Mouse (Mus musculus) midbrain, postnatal 0 days (tissue): ENCODE results near the gene Sox5. TPM values are rescaled to one million over a fixed set of nuclear protein-coding genes. Genes with fewer than 3 reads are reported as not detected.

Experiments
- ATAC-seq: fragments of 200-750 bp; cut with Nextera tagmentation; 2 replicates; pipeline ENCODE4 v1.8.0; 2017; ENCODE audit warnings: moderate number of reproducible peaks, mild to moderate bottlenecking, moderate TSS enrichment, moderate library complexity; ENCODE audit not compliant: low FRiP score
- DNase-seq: peaks from one replicate; pipeline ENCODE4 v3.0.0-alpha.2; 2015; ENCODE audit warnings: low spot score
- H3K27ac ChIP-seq: fragments of 300-500 bp; sonication (generic); 2 replicates; pipeline ENCODE4 v1.5.1; 2014; ENCODE audit warnings: low read depth, mild to moderate bottlenecking, low read length, mixed read lengths
- H3K27me3 ChIP-seq: fragments of 300-500 bp; sonication (generic); 2 replicates; pipeline ENCODE4 v1.6.1; 2014; ENCODE audit warnings: low read length, control low read depth, mixed read lengths; ENCODE audit not compliant: insufficient read depth
- H3K36me3 ChIP-seq: fragments of 300-500 bp; sonication (generic); 2 replicates; pipeline ENCODE4 v1.6.1; 2014; ENCODE audit warnings: low read length, control low read depth, mixed read lengths; ENCODE audit not compliant: insufficient read depth
- H3K4me1 ChIP-seq: fragments of 300-500 bp; sonication (generic); 2 replicates; pipeline ENCODE4 v1.6.1; 2014; ENCODE audit warnings: mild to moderate bottlenecking, control low read depth, antibody characterized with exemption, low read length, mixed read lengths; ENCODE audit not compliant: insufficient read depth
- H3K4me2 ChIP-seq: fragments of 300-500 bp; sonication (generic); 2 replicates; pipeline ENCODE4 v1.6.1; 2014; ENCODE audit warnings: low read depth, mild to moderate bottlenecking, low read length, mixed read lengths; ENCODE audit not compliant: poor library complexity, severe bottlenecking
- H3K4me3 ChIP-seq: fragments of 300-500 bp; sonication (generic); 2 replicates; pipeline ENCODE4 v1.5.1; 2014; ENCODE audit warnings: low read depth, mild to moderate bottlenecking, low read length, moderate library complexity
- H3K9ac ChIP-seq: fragments of 300-500 bp; sonication (generic); replicated peaks from 2 replicates; pipeline ENCODE4 v1.6.1; 2014; ENCODE audit warnings: mild to moderate bottlenecking, low read length, moderate library complexity, mixed read lengths; ENCODE audit not compliant: poor library complexity, severe bottlenecking
- H3K9me3 ChIP-seq: fragments of 300-500 bp; sonication (generic); 2 replicates; pipeline ENCODE4 v1.6.1; 2016; ENCODE audit warnings: low read length, control low read depth
- CTCF ChIP-seq: IDR thresholded peaks from 2 replicates; pipeline ENCODE4 v1.5.1; 2016; ENCODE audit warnings: antibody characterized with exemption, mild to moderate bottlenecking
- WGBS: fragments of 180-500 bp; shearing (Covaris S2); extraction: QIAGEN DNeasy Blood & Tissue Kit; methylation state at CpG from one replicate; pipeline ENCODE4 v1.1.7; 2014; 5-methylcytosine and 5-hydroxymethylcytosine counted together
- polyA plus RNA-seq: library from polyadenylated mRNA; unstranded; fragments of >200 nt; fragmentation: Nextera tagmentation; extraction: Ambion mirVana; gene quantifications from 2 replicates; pipeline ENCODE4 v1.2.1, GENCODE M21; 2015
- total RNA-seq: library from RNA; depleted of rRNA; stranded (reverse); fragments of >200 nt; gene quantifications from 2 replicates; pipeline ENCODE4 v1.2.3, GENCODE M21; 2014

The Sox5 gene
- total and polyA plus RNA-seq, 2 experiments from 2014 or later: 11.3 to 25.0 TPM

DNA sequence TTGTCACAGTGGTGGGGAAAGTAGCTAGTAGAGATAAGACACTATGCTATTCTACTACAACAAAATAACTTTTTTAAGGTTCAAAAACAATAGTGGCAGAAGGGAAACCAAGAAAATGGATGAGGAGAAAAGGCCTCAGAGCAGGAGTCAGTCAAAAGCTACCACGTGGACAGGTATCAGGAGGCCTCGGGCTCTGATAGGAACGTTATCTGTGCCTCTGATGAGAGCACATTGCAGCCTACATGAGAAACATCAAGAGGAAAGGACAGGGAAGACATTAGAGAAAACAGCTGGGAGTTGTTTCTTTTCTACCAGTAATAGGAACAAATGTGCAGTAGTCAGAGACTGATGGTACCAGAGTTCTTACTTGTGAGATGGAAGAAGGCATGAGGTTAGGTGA lies 41.4 kb downstream of the Sox5 start:
- no peak for DNase-seq
- Histone ChIP-seq H3K4me1 (no peaks in the 10 kb centered on the region), H3K9me3 (no peaks in the 10 kb centered on the region), H3K27me3 (no peaks in the 10 kb centered on the region), H3K4me2 (no peak overlapping the region), H3K9ac (no peak overlapping the region), H3K27ac (no peak overlapping the region), H3K4me3 (no peak overlapping the region), H3K36me3 (no peaks in the 10 kb centered on the region)
- no peak for ATAC-seq
- no peak for TF ChIP-seq CTCF
- 92% methylated on average over 3 of the region's 3 CpGs for WGBS

DNA sequence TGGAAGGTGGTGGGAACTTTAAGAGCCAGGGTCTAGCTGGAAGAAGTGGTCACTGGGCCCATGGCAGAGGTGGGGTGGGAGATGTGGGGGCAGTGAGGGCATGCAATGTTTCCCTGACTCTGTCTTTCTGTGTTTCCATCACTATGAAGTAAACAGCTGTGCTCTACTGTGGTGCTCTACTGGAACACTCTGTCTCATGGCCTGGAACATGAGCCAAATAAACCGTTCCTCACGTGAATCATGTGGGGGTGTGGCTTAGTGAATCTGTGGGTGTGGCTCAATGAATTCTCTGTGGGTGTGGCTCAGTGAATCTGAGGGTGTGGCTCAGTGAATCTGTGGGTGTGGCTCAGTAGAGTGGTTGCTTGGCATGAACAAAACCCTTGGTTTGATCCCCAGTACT lies 42.0 kb downstream of the Sox5 start:
- 84% methylated on average over 2 of the region's 2 CpGs for WGBS
- no peak overlapping the region for H3K9ac ChIP-seq

DNA sequence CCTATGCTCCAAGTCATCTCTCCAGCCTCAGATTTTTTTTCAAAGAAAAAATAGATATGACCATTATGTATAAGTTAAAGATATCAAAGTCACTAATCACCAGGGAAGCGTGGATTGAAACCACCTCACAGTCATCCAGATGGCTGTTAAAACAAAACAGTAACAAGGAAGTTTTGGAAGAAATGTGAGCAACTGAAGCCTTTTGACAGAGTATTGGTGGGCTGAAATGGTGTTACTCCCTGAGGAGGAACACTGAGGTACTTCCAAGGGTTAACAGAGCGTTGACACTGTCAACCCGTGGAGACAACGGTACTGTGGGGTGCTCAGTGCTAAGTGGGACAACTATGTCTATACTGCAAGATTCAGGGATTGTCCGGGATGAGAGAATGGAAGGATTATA lies 44.0 kb downstream of the Sox5 start:
- H3K27me3 ChIP-seq: no peaks in the 10 kb centered on the region
- H3K9me3 ChIP-seq: no peaks in the 10 kb centered on the region
- H3K4me3 ChIP-seq: no peak overlapping the region
- no peak for TF ChIP-seq CTCF
- H3K36me3 ChIP-seq: no peaks in the 10 kb centered on the region
- 91% methylated on average over 5 of the region's 5 CpGs for WGBS
- no peak overlapping the region for H3K27ac ChIP-seq
- no peaks in the 10 kb centered on the region for H3K4me1 ChIP-seq
- no peak overlapping the region for H3K4me2 ChIP-seq
- no peak for DNase-seq
- no peak overlapping the region for H3K9ac ChIP-seq
- ATAC-seq: no peak

More for the DNA sequence above, 42.0 kb downstream of the Sox5 start:
- Histone ChIP-seq H3K27ac (no peak overlapping the region), H3K4me3 (no peak overlapping the region), H3K36me3 (no peaks in the 10 kb centered on the region), H3K9me3 (no peaks in the 10 kb centered on the region), H3K27me3 (no peaks in the 10 kb centered on the region), H3K4me1 (no peaks in the 10 kb centered on the region), H3K4me2 (no peak overlapping the region)
- DNase-seq: no peak
- ATAC-seq: no peak
- no peak for TF ChIP-seq CTCF

DNA sequence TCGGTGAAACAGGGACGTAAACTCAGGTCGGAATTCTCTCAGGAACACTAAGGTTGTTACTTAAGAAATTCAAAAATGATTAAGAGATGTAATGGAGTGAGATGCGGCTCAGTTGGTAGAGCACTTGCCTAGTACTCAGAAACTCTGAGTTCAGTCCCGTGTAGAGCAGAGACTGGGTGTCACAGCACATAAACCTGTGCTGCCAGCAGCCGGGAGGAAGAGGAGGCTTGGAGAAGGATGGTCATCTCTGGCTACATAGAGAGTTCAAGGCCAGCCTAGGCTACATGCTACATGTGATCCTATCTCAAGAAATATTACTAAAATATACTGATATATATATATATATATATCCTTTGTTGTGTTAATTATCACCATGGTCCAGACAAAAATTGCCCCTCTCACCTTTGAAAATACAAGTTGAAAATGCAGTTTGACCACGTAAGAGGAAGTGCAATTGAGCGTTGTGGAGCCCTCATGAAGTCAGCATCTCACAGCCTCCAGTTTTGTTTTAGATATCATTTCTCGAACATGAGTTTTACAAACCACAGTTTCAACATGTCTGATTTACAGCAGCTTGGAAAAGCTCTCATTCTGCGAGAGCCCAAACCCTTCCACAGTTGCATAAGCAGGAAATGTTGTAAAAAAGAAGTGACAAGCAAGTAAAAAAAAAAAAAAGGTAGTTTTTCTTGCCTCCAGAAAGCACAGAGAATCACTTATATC lies 50.4 kb downstream of the Sox5 start:
- H3K4me1 ChIP-seq: no peaks in the 10 kb centered on the region
- DNase-seq: no peak
- H3K9ac ChIP-seq: no peak overlapping the region
- WGBS: 94% methylated on average over 10 of the region's 10 CpGs
- H3K4me2 ChIP-seq: no peak overlapping the region
- no peak for ATAC-seq
- H3K4me3 ChIP-seq: no peak overlapping the region
- no peaks in the 10 kb centered on the region for H3K27me3 ChIP-seq
- no peak overlapping the region for H3K27ac ChIP-seq
- TF ChIP-seq CTCF: no peak
- no peaks in the 10 kb centered on the region for H3K9me3 ChIP-seq
- no peaks in the 10 kb centered on the region for H3K36me3 ChIP-seq

DNA sequence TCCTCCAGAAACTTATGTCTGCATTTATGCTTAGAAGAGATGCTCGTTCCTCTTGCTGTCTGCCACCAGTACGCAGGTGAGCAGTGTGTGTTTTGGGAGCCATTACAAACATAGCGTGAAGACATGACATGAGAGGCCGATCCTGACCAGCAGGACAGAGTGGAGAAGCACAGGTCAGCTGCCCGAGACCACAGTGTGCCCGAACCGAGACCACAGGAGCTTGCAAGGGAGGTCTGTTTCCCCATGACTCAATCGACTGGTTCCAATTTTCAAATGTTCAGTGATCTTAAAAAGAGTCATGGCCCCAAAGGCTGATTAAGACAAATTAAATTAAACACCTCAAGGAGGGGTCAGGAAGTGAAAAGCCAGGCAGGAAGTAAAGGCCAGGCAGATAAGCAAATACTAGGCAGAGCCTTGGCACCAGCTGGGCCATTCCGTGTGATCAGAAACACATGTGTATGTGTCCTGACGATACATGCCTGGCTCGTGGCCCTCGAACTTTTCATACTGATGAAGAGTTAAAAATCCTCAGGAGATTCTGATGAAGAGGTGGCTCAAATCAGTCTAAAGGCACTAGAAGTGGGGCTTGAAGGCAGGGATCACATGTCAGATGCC lies 58.1 kb downstream of the Sox5 start:
- Histone ChIP-seq H3K4me1 (no peaks in the 10 kb centered on the region), H3K27ac (no peak overlapping the region), H3K4me2 (no peak overlapping the region), H3K27me3 (no peaks in the 10 kb centered on the region), H3K9me3 (no peaks in the 10 kb centered on the region), H3K9ac (no peak overlapping the region), H3K4me3 (no peak overlapping the region), H3K36me3 (no peaks in the 10 kb centered on the region)
- 84% methylated on average over 12 of the region's 12 CpGs for WGBS
- ATAC-seq: no peak
- no peak for DNase-seq
- TF ChIP-seq CTCF: no peak

DNA sequence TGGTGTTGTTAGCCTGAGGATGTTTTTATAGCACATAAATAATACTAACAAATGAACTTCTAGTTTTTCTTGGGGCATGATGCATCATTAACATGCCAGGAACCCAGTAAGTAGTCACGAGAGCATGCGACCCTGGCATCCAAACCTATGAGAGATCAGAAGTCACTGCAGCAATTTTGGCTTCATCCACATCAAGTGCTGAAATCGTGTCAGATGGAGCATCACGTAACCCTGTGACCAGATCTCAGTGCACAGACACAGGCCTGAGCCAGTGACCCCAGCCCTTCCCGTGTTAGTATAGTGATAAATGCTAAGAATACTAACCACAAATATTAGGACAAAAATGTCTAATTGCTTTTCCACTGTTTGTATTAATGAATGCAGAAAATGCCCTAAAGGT lies 58.8 kb downstream of the Sox5 start:
- Histone ChIP-seq H3K27ac (no peak overlapping the region), H3K4me2 (no peak overlapping the region), H3K4me1 (no peaks in the 10 kb centered on the region), H3K9ac (no peak overlapping the region), H3K27me3 (no peaks in the 10 kb centered on the region), H3K36me3 (no peaks in the 10 kb centered on the region), H3K4me3 (no peak overlapping the region), H3K9me3 (no peaks in the 10 kb centered on the region)
- ATAC-seq (no peak), DNase-seq (no peak)
- TF ChIP-seq CTCF: no peak
- WGBS: 91% methylated on average over 5 of the region's 5 CpGs
